Mouse (Mus musculus) lung, postnatal 36 days (tissue): ENCODE data around the gene 1700092M07Rik.
"Not testable (repeated sequence)": the region's sequence is repeated elsewhere in the genome, so short reads cannot be mapped to it uniquely, and the experiment has no call there.

Source experiments
- DNase-seq: peaks from one replicate; pipeline ENCODE4 v3.0.0; 2022; ENCODE audit warnings: mixed read lengths

The 1700092M07Rik gene

DNA sequence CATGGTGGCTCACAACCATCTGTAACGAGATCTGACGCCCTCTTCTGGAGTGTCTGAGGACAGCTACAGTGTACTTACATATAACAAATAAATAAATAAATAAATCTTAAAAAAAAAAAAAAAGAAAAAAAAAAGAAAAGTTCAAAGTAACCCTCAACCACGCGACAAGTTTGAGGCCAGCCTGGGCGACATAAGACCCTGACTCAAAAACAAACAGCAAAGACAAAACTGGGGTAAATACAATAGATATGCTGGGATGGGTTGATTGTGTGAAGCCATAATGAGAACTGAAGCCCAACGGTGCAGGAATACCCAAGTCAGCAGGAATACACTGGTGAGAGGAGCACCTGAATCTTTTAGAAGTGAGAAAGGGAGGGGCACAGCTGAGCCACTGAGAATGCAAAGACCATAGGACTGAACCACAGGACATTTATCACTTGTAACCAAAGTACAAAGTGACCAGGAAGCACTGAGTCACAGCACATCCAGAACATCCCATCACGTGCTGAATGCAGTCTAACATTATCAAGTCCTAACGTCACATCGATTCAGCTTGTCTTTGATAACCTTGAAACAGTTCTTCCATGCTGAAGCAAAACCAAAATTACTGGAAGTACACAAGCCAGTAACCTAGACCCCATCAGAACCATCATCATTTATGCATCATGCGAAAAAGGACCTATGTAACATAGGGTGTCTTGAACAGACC lies 23.6 kb upstream of the 1700092M07Rik start:
- DNase-seq = no peak

DNA sequence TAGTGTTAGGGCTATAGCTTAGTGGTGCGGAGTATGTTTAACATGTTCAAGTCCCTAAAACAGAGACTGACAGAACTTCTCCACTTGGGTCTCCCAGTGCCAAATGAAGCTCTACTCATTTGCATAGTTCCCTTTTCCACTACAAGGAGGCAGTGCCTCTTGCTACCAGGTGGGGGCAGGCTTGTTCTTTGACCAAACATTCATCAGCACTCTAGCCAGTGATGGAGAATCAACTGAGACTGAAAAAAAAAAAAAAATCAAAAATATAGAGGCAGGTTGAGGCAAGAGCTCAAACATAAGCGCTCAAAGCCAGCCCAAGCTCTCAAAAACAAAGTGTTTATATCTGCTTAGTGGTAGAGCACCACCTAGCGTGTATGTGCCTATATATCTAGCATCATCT lies 22.2 kb upstream of the 1700092M07Rik start:
- DNase-seq = peak; percentile 84

DNA sequence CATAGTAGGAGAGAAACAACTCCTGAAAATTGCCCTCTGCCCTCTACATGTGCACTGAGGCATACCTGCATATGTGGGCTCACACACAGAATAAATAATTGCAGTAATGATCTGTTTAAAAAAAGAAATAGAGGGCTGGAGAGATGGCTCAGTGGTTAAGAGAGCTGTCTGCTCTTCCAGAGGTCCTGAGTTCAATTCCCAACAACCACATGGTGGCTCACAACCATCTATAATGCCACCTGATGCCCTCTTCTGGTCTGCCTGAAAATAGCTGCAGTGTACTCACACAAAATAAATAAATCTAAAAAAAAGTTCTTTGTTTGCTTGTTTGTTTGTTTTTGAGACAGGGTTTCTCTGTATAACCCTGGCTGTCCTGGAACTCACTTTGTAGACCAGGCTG lies 21.5 kb upstream of the 1700092M07Rik start:
- DNase-seq = not testable (repeated sequence)

DNA sequence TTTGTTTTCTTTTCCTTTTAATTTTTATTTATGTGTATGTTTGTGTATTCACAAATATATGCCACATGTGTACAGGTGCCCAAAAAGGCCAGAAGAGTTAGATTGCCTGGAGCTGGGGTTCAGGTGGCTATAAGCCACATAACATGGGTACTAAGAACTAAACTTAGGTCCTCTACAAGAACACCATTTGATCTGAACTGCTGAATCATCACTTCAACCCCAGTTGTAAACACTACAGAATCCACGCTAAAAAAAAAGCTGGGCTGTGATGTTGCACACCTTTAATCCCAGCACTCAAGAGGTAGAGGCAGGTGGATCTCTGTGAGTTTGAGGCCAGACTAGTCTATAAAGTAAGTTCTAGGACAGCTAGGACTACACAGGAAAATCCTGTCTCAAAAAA lies 19.1 kb upstream of the 1700092M07Rik start:
- no peak for DNase-seq

DNA sequence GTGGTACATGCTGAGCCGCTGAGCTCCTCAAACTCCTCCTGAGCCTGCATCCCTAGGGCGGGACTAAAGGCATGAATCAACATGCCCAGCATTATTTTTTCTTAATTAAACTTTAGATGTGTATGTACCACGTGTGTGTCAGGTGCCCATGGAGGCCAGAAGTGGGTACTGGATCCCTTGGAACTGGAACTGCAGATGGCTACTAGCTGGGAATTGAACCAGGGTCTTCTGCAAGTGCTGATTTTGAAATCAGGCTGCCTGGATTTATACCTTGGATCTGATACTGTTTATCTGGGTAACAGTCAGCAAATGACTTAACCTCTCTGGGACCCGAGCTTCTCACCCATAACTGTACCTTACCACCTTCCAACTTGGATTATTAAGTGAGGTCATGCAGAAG lies 18.5 kb upstream of the 1700092M07Rik start:
- no peak for DNase-seq

DNA sequence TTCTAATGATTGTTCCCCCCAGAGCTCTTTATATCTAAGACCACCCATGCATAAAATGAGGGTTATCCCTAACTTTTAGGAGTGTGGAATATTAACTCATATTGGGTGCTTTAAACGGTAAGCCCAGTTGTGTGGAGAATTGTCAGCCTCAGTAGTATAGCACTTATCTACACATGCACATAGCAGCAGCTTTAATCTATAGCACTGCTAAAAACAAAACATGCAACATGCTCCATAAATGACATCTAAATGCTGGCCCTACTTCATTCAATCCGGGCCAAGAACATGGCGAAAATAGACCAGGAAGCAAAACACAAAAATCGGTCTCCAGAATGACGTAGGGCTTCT lies 18.0 kb upstream of the 1700092M07Rik start:
- DNase-seq = no peak

DNA sequence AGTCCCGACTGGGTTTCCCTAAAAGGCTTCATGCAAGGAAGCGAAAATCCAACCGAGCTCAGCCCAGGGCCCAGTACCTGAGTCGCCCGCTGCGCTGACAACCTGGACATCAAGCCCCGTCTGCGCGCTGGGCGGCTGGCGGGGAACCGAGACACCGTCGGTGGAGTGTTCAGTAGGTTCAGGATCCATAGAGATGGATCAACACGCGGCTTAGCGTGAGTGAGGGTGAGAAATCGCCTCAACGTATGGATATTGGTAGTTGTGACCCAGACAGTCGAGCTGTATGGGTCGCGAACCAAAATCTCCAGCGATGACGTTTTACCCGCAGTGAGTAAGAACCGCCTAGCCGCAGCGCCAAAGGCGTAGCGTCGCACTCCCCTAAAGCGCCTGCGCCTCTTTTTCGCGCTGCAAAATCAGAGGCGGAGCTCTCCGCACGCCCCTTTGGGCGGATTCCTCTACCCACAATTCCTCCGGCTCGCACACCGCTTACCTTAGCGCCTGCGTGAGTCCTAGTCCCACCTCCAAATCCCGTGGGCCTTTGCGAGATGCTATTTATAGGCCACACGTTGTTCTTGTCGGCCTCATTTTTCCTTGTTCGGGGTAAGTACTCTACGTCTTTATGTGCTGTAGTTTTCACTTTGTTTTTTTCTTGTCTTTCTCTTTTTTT lies 17.5 kb upstream of the 1700092M07Rik start, which contains the start of gene Slc3a2:
TSS of gene Slc3a2 (minus strand) at position 463 of the 667 bp plus-strand sequence.
- peak; percentile 98 for DNase-seq

DNA sequence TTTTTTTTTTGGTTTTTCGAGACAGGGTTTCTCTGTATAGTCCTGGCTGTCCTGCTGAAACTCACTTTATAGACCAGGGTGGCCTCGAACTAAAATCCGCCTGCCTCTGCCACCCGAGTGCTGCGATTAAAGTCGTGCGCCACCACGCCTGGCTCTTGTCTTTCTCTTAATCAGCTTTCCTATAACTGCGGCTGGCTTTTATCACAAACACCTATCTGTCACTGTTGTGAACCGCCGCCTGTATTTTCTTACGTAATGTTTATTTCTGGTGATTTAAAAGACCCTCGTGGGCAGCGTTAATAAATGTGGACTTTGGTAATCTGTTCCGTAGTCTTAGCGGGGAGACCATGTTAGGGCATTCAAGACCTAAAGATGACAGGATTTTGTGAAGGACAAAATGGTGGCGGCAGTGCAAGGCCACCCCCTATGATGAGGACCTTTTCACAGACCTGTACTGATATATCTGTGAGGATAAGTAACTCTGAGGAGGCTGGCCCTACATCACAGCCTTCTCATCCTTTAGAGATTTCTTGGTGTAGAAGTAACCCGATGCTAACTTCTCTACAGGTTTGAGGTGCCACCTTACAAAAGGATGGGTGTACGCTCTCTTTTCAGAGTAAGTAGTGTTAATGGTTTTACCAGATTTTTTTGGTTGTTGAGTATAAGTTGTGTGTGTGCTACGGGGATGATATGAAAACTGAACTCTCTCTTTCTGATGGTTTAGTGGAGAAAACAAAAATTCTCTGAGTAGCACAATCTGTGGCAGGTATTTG lies 16.8 kb upstream of the 1700092M07Rik start:
- DNase-seq = no peak

DNA sequence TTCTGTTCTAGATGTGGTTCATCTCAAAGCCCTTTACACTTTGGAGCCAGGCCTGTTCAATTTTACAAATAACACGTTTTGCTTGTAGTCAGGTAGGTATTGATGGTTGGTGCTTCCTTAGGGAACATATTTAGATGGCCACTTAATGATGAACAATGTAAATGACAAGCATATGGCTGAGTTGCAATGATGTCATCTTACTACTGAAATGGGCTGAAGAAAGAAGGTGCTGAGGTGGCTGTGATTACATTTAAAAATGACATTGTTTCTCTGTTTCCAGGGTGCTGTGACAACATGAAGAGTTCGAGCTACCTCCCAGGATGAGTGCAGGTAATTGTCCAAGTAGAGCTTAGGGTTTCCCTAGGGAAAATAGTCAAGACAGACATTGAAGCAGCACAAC lies 16.1 kb upstream of the 1700092M07Rik start:
- DNase-seq = no peak

DNA sequence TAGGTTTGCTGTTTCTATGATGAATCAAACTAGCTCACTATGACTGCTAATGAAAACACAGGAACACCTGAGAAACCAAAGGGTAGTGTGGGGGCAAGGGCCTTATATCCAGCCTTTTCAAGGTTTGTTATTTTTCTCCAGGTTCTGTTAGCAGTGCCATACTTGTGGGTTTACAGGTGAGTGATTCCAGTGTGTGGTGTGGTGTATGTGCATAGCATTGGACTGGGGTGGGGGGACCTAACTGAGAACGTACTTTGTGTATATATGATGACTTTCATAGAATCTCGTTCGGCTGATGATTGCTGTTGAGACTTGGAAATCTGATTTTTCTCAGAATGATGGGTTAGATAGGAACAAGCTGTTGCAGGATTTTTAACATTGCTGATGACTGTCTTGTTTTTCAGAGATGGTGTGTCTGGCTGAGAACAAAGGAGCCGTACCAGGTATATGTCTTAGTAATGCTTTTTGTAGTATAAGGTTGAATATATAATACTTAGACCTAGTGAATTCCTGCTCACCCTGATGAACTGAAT lies 15.4 kb upstream of the 1700092M07Rik start:
- DNase-seq = no peak

DNA sequence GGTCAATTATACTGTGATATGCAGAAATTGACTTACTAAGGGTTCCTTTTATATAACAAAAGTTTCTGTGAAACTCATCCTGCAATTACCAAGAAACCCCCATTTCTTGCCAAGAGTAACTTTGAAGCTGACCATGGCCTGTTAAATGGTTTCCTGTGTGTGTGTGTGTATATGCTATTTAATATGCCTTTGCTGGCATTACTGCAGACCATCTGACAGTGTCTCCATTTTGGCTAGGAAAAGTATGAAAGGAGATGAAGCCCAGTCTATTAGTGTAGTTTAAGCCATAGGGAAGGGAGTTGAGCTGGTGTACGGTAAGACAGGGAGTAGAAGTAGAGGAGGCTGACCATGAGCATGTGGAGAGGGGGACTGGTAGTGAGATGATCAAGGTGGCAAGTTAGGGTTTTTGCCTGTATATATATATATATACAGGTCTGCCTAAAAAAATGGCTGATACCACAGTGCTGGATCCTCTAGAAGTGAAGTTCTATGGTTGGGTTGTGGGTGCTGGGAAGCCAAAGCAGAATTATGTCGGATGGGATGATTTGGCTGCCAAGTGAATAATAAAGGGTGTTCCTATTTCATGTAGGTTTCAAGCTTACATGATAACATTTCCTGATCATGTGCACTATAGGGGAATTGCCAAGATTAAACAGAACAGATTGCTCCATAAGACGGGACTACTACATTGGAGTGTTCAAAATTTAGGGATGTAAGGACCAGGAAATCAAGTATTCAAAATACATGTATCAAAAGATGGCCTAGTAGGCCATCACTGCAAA lies 13.7 kb upstream of the 1700092M07Rik start:
- DNase-seq = no peak

DNA sequence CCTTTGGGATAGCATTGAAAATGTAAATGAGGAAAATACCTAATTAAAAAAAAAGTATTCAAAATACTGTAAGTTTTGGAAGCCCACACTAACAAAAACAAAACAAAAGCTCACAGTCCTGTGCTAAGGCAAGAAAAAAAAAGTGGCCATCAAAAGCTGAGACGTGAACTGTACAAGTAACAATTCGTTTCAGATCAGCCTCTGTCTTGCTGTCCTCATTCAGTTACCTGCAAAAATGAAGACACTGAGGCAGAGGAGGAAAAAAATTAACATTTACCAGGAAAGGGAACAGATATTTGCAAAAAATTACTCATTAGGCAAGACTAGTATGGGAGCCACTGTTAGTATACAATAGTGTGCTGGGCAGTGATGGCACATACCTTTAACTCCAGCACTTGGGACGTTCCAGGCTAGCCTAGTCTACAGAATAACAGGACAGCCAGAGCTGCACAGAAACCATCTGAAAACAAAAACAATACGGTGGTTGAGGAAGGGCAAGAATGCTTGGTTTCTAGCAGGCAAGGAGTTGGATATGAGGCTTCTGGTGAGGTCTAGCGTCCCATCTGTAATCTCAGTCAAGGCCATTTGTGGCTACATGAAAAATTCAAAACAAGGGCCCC lies 12.9 kb upstream of the 1700092M07Rik start:
- DNase-seq = no peak

DNA sequence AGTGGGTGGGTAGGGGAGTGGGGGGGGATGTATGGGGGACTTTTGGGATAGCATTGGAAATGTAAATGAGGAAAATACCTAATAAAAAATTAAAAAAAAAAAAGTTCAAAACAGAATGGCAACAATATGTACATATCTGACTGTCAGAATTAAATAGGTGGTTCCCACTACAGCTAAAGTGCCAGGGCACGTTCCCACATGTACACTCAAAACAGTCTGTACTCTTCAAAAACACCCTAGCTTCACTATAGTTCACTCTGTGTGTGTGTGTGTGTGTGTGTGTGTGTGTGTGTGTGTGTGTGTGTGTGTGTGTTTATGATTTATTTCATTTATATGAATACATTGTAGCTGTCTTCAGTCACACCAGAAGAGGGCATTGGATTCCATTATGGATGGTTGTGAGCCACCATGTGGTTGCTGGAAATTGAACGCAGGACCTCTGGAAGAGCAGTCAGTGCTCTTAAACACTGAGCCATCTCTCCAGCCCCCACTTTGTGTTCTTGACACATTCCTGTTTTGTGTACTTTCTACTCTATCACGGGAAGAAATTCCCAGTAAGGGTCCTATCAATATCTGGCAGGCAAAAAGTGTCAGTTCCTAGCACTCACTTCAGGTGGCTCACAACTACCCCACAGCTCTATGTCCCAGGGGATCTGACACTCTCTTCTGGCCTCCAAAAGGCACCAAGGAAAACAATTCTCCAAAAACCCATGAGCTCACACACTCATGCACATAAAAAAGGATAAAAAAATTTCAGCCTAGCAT lies 12.0 kb upstream of the 1700092M07Rik start:
- DNase-seq = not testable (repeated sequence)

DNA sequence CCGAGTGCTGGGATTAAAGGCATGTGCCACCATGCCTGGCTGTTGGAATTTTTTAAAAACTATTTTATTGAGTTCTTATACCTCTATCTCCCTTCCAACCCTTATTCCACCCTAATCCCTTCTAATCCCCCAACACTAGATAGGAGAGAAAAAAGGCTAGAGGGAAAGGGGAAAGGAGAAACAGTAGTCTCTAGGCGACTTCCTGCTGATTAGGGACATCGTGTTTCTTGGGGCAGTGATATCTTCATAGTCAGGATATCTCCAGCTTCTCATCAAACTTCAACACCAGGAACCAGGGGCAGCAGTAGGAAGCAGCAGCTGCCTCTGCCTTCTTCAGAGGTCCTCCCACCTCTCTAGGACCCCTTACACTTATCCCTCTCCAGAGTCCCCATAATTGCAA lies 6.2 kb upstream of the 1700092M07Rik start:
- no peak for DNase-seq

DNA sequence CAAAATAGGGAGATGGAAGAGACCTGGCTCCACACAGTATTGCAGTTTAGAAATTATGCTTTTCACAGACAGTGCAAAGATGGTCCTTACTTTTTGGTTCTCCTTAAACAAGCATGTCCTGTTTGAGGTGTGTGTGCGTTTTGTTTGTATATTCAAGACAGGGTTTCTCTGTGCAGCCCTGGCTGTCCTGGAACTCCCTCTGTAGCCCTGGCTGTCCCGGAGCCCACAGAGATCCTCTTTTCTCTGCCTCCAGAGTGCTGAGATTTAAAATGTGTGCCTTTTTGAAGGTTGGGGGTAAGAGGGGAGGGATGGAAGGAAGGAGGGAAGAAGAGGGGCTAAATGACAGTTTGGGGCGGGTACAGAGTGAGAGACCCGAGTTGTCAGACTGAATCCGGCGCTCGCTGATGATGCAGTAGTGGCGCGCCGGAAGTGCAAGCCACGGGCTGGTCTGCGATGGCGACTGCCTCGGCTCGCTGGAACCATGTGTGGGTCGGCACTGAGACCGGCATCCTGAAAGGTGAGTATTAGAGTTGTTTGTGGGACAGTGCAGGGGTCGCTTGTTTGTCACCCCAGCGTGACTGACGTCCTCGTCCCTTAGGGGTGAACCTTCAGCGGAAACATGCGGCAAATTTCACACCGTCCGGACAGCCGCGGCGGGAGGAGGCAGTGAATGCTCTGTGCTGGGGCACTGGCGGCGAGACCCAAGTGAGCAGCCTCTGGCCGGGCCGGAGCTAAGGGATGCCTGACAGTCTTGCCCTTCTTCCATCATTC lies 4.9 kb upstream of the 1700092M07Rik start, which contains the start of gene Wdr74:
TSS of gene Wdr74 (plus strand) at position 439 of the 771 bp plus-strand sequence.
- peak; percentile 96 for DNase-seq

DNA sequence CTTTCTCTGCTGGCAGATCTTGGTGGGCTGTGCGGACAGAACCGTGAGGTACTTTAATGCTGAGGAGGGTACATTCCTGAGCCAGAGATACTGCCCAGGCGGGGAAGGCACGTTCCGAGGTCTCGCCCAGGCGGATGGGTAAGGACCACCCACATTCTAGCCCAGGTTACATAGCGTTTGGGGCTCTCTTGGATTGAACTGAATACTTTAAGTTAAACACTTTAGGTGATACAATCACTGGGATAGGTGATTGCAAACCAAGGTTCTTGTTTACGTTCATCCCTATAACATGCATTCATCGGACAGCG lies 4.4 kb upstream of the 1700092M07Rik start:
- no peak for DNase-seq

DNA sequence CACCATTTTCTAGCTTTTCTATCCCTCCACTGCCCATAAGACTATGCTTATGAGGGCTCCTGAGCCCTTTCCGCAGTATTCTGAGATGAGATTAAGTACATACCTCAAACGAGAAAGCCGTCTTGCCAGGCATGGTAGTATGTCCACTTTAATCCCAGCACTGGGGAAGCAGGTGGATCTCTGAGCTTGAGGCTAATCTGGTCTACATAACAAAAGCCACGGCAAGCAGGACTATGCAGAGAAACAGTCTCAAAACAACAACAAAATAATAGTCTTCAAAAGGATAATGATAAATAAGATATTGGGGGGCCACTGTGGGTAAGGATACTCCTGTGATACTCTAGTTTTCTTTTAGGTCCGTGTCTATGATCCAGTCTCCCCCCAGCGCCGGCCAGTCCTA lies 1.6 kb upstream of the 1700092M07Rik start:
- DNase-seq = no peak

DNA sequence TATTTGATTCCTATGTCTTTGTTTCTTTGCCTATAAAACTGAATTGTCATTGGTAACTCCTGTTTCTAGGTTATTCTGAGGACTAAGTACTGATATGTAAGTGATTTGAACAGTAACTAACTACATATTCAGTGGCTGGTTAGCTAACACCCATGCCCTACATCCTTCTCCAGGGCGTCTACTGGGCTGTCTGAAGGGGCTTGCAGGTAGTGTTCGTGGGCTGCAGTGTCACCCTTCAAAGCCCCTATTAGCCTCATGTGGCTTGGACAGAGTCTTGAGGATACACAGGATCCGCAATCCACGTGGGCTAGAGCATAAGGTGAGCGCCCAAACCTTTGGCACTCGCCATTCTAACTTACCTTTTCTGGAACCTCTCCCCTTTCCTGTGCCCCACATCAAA lies 872 bp upstream of the 1700092M07Rik start:
- DNase-seq = no peak

DNA sequence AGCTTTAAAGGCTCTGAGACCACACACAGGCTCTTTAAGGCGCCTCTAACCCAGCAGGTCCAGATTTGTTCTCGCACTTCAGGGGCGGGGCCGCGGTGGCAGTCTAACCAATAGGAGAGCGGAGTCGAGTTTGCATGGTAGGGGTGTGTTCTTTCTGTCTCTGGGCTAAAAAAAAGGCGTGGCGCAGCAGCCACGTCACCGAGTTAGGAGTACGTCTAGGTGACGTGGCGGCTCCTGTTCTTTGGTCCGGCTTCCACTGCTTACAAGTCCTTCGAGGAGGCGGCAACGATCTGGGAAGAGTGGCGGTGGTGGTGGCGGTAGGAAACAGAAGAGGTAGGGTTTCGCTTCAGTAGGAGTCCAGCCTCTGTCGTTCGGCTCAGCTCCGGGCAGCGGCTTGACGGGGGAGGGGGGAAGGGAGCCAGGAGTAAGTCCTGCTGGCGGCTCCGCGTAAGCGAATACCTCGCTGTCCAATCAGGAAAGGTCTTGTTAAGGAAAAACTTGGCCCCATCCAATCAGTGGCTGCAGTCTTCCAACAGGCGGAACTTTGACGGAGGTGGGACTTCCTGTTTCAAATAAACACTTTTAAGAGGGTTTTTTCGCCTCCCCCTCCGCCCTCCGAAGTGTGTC lies 838 bp downstream of the 1700092M07Rik start, which contains the start of gene Stx5a:
TSS of gene Stx5a (plus strand) at position 171 of the 627 bp plus-strand sequence.
- DNase-seq = peak; percentile 99

DNA sequence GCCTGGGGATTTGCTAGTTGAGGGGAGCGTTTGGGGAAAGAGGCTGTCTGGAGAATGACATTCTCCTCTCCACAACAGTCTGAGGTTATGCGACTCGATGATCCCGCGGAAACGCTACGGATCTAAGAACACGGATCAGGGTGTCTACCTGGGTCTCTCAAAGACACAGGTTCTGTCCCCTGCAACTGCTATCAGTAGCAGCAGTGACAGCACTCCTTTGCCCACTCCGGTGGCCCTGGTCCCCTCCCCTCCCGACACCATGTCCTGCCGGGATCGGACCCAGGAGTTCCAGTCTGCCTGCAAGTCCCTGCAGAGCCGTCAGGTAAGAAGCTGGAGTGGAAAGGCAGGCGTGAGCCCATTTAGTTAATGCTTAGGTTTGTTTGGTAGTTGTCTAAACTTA lies 1.7 kb downstream of the 1700092M07Rik start:
- no peak for DNase-seq
